22 mouse cellular contexts compared by ENCODE assay signal in genomic region chr2:53796605-53797004, GRCm38 (mm10).
A peak's percentile ranks its signal among the peaks of the same experiment; 100 is the strongest.
DNase-seq lines count a peak whose midpoint lies in the region; ATAC-seq and TF ChIP-seq lines count a peak whose summit lies in the region.
"Had no signal": no experiment of that assay in that cellular context is flagged by ENCODE, and none has a peak within 500 bp of the region (broad histone marks: within the 10 kb centered on the region; RNA-seq: fewer than 3 reads in every experiment).

No protein-coding gene starts in this region.

- no peak overlapping the region for H3K27ac ChIP-seq in liver, adult 2 months (replicated peaks; ENCODE audit: insufficient read depth, low read depth, low read length)
- H3K27ac ChIP-seq in liver, postnatal 0 days (ENCODE audit: low read depth), result no peak overlapping the region
- H3K27ac ChIP-seq in liver, embryonic 11.5 days (ENCODE audit: low read depth, low read length), result no peak overlapping the region
- H3K27ac ChIP-seq in midbrain, embryonic 11.5 days (ENCODE audit: low read depth, low read length), result no peak overlapping the region
- no peak overlapping the region for H3K27ac ChIP-seq in midbrain, embryonic 10.5 days (replicated peaks)

- H3K4me2 ChIP-seq in liver, postnatal 0 days (ENCODE audit: low read depth, low read length), result no peak overlapping the region
- H3K4me2 ChIP-seq in liver, embryonic 11.5 days, result no peak overlapping the region
- H3K4me2 ChIP-seq in midbrain, embryonic 11.5 days, result no peak overlapping the region

- TF ChIP-seq POLR2A in liver, adult 2 months (IDR thresholded peaks at IDR 0.05; ENCODE audit: extremely low read depth, insufficient read depth, low read length), result no peak

- peak; percentile 56 for DNase-seq in liver, adult 2 months (ENCODE audit: extremely low read depth, low read depth, low spot score)
- no peak for DNase-seq in liver
- no peak for DNase-seq in liver, postnatal 0 days
- DNase-seq in liver, embryonic 11.5 days (ENCODE audit: low spot score), result no peak
- DNase-seq in midbrain, embryonic 11.5 days (ENCODE audit: low spot score, missing footprints), result peak; percentile 26
- no peak for DNase-seq in midbrain, embryonic 10.5 days (ENCODE audit: low spot score)
- peak; percentile 2 for DNase-seq in retina, postnatal 1 day
- DNase-seq in retina, embryonic 14.5 days (ENCODE audit: low spot score), result no peak
- DNase-seq: adrenal gland, adult 2 months; adrenal gland, adult 8-10 months; adrenal gland, postnatal 10 days; adrenal gland, postnatal 14 days; adrenal gland, postnatal 25 days; adrenal gland, postnatal 36 days; B cell, adult 2 months; cerebellum, adult 11 months; cerebellum, adult 11-12 months had no signal

- peak; percentile 55 for ATAC-seq in liver, postnatal 0 days
- ATAC-seq in liver, embryonic 11.5 days (replicated peaks; ENCODE audit: low FRiP score), result no peak
- no peak for ATAC-seq in midbrain, embryonic 11.5 days (ENCODE audit: low FRiP score)
- ATAC-seq: activated CD4-positive, CD25-positive, alpha-beta regulatory T cell, adult 4 months; CD4-positive, CD25-positive, alpha-beta regulatory T cell, adult 4 months; Patski had no signal

- no peaks in the 10 kb centered on the region for H3K4me1 ChIP-seq in liver, adult 2 months (ENCODE audit: control insufficient read depth, insufficient read depth, low read length)
- no peaks in the 10 kb centered on the region for H3K4me1 ChIP-seq in liver, postnatal 0 days (ENCODE audit: insufficient read depth)
- no peaks in the 10 kb centered on the region for H3K4me1 ChIP-seq in liver, embryonic 11.5 days (replicated peaks; ENCODE audit: control insufficient read depth, insufficient read depth, low read length)
- no peaks in the 10 kb centered on the region for H3K4me1 ChIP-seq in midbrain, embryonic 11.5 days (ENCODE audit: control insufficient read depth, insufficient read depth, low read length)
- H3K4me1 ChIP-seq in midbrain, embryonic 10.5 days, result no peaks in the 10 kb centered on the region

- H3K9ac ChIP-seq in liver, adult 2 months (ENCODE audit: low read depth, low read length), result no peak overlapping the region
- no peak overlapping the region for H3K9ac ChIP-seq in liver, postnatal 0 days (replicated peaks)
- H3K9ac ChIP-seq in liver, embryonic 11.5 days (ENCODE audit: low read depth, low read length), result no peak overlapping the region
- no peak overlapping the region for H3K9ac ChIP-seq in midbrain, embryonic 11.5 days (ENCODE audit: low read length)

- no peaks in the 10 kb centered on the region for H3K27me3 ChIP-seq in liver, adult 2 months (ENCODE audit: control insufficient read depth, insufficient read depth, low read length)
- H3K27me3 ChIP-seq in liver, postnatal 0 days (ENCODE audit: insufficient read depth, low read length), result no peaks in the 10 kb centered on the region
- no peaks in the 10 kb centered on the region for H3K27me3 ChIP-seq in liver, embryonic 11.5 days (replicated peaks; ENCODE audit: control insufficient read depth, insufficient read depth, low read length)
- no peaks in the 10 kb centered on the region for H3K27me3 ChIP-seq in midbrain, embryonic 11.5 days (ENCODE audit: control insufficient read depth, insufficient read depth, low read length)
- H3K27me3 ChIP-seq in midbrain, embryonic 10.5 days (ENCODE audit: low read depth, poor library complexity, severe bottlenecking), result no peaks in the 10 kb centered on the region
- H3K27me3 ChIP-seq: CH12.LX, Patski had no signal

- no peak for TF ChIP-seq CTCF in liver, adult 2 months (IDR thresholded peaks at IDR 0.05; ENCODE audit: low read depth, low read length)
- no peak for TF ChIP-seq CTCF in liver, postnatal 0 days (IDR thresholded peaks at IDR 0.05; ENCODE audit: low read depth)

- H3K9me3 ChIP-seq in liver, postnatal 0 days (ENCODE audit: low read length), result no peaks in the 10 kb centered on the region
- no peaks in the 10 kb centered on the region for H3K9me3 ChIP-seq in liver, embryonic 11.5 days (ENCODE audit: control insufficient read depth, low read length)
- no peaks in the 10 kb centered on the region for H3K9me3 ChIP-seq in midbrain, embryonic 11.5 days (ENCODE audit: control insufficient read depth, low read length)
- H3K9me3 ChIP-seq in midbrain, embryonic 10.5 days (replicated peaks), result no peaks in the 10 kb centered on the region

- TF ChIP-seq EP300 in liver, postnatal 0 days (IDR thresholded peaks at IDR 0.05; ENCODE audit: low read depth), result no peak

- WGBS in liver, adult 2 months, result 42% methylated on average over 1 of the region's 1 CpGs
- 46% methylated on average over 1 of the region's 1 CpGs for WGBS in liver, postnatal 0 days (ENCODE audit: insufficient replicate concordance)
- WGBS in liver, embryonic 11.5 days, result 66% methylated on average over 1 of the region's 1 CpGs
- WGBS in midbrain, embryonic 11.5 days, result 76% methylated on average over 1 of the region's 1 CpGs
- WGBS in midbrain, embryonic 10.5 days, result 86% methylated on average over 1 of the region's 1 CpGs

- no peaks in the 10 kb centered on the region for H3K79me2 ChIP-seq in liver, adult 2 months (ENCODE audit: control insufficient read depth, insufficient read depth, low read length)

- H3K36me3 ChIP-seq in liver, adult 2 months (ENCODE audit: control insufficient read depth, insufficient read depth, low read length), result no peaks in the 10 kb centered on the region
- no peaks in the 10 kb centered on the region for H3K36me3 ChIP-seq in liver, postnatal 0 days (replicated peaks; ENCODE audit: insufficient read depth, low read length)
- H3K36me3 ChIP-seq in liver, embryonic 11.5 days (ENCODE audit: control insufficient read depth, insufficient read depth, low read length), result no peaks in the 10 kb centered on the region
- no peaks in the 10 kb centered on the region for H3K36me3 ChIP-seq in midbrain, embryonic 11.5 days (ENCODE audit: control insufficient read depth, insufficient read depth, low read length)
- no peaks in the 10 kb centered on the region for H3K36me3 ChIP-seq in midbrain, embryonic 10.5 days
- H3K36me3 ChIP-seq: G1E had no signal

- H3K4me3 ChIP-seq in liver, adult 2 months (ENCODE audit: insufficient read depth, low read depth, low read length), result no peak overlapping the region
- H3K4me3 ChIP-seq in liver, postnatal 0 days (ENCODE audit: low read depth, low read length), result no peak overlapping the region
- H3K4me3 ChIP-seq in liver, embryonic 11.5 days (ENCODE audit: low read depth, low read length), result no peak overlapping the region
- no peak overlapping the region for H3K4me3 ChIP-seq in midbrain, embryonic 11.5 days (ENCODE audit: low read depth, low read length)
- H3K4me3 ChIP-seq in midbrain, embryonic 10.5 days, result no peak overlapping the region

Comparison
In these comparisons a context has a peak if more than half of its experiments do, and no peak if none do; other contexts are left out.
1. DNase-seq: peak in liver, adult 2 months (single experiment), midbrain, embryonic 11.5 days (single experiment) and retina, postnatal 1 day (single experiment); none in liver (single experiment), liver, postnatal 0 days (single experiment), liver, embryonic 11.5 days (single experiment), midbrain, embryonic 10.5 days (single experiment) and retina, embryonic 14.5 days (single experiment).